Mouse (Mus musculus) kidney, adult 2 months (tissue): ENCODE results near the gene Zpbp2. TPM values are rescaled to one million over a fixed set of nuclear protein-coding genes. Genes with fewer than 3 reads are reported as not detected.
A peak's percentile ranks its signal among the peaks of the same experiment; 100 is the strongest.

Source experiments
- DNase-seq: peaks from one replicate; pipeline ENCODE4 v3.0.0; 2021
- H3K27ac ChIP-seq: fragments of 200-500 bp; 2 replicates; pipeline ENCODE4 v1.5.1; 2012; ENCODE audit warnings: low read depth, low read length, control low read depth, inconsistent platforms; ENCODE audit not compliant: insufficient read depth
- H3K27me3 ChIP-seq: fragments of 200-500 bp; replicated peaks from 2 replicates; pipeline ENCODE4 v1.6.1; 2012; ENCODE audit warnings: mild to moderate bottlenecking, moderate library complexity, low read length, inconsistent platforms; ENCODE audit not compliant: control insufficient read depth, insufficient read depth
- H3K36me3 ChIP-seq: fragments of 200-500 bp; 2 replicates; pipeline ENCODE4 v1.6.1; 2012; ENCODE audit warnings: mild to moderate bottlenecking, moderate library complexity, low read length, inconsistent platforms; ENCODE audit not compliant: control insufficient read depth, insufficient read depth
- H3K4me1 ChIP-seq: fragments of 200-500 bp; 2 replicates; pipeline ENCODE4 v1.6.1; 2011; ENCODE audit warnings: low read length; ENCODE audit not compliant: control insufficient read depth, insufficient read depth
- H3K4me3 ChIP-seq: fragments of 200-500 bp; 2 replicates; pipeline ENCODE4 v1.5.1; 2011; ENCODE audit warnings: mild to moderate bottlenecking, low read depth, low read length, control low read depth; ENCODE audit not compliant: insufficient read depth
- CTCF ChIP-seq: fragments of 200-500 bp; conservative IDR thresholded peaks from 2 replicates; pipeline ENCODE4 v1.5.1; 2011; ENCODE audit warnings: low read depth, mild to moderate bottlenecking, control low read depth, low read length, moderate library complexity, mixed read lengths; ENCODE audit not compliant: insufficient read depth, insufficient read length
- POLR2A ChIP-seq: fragments of 200-500 bp; IDR thresholded peaks from one replicate; pipeline ENCODE4 v1.6.1; 2011; ENCODE audit warnings: low read depth, low read length, control low read depth
- WGBS: fragments of 180-500 bp; shearing (Covaris S2); methylation state at CpG from one replicate; pipeline ENCODE4 v1.1.7; 2018; 5-methylcytosine and 5-hydroxymethylcytosine counted together
- polyA plus RNA-seq: library from polyadenylated mRNA; depleted of rRNA; stranded (reverse); fragments of >200 nt; gene quantifications from 2 replicates; pipeline ENCODE4 v1.2.3, GENCODE M21; 2012; rRNA removed

The Zpbp2 gene
- 0.26 and 0.34 TPM in 2 replicates for polyA plus RNA-seq

DNA sequence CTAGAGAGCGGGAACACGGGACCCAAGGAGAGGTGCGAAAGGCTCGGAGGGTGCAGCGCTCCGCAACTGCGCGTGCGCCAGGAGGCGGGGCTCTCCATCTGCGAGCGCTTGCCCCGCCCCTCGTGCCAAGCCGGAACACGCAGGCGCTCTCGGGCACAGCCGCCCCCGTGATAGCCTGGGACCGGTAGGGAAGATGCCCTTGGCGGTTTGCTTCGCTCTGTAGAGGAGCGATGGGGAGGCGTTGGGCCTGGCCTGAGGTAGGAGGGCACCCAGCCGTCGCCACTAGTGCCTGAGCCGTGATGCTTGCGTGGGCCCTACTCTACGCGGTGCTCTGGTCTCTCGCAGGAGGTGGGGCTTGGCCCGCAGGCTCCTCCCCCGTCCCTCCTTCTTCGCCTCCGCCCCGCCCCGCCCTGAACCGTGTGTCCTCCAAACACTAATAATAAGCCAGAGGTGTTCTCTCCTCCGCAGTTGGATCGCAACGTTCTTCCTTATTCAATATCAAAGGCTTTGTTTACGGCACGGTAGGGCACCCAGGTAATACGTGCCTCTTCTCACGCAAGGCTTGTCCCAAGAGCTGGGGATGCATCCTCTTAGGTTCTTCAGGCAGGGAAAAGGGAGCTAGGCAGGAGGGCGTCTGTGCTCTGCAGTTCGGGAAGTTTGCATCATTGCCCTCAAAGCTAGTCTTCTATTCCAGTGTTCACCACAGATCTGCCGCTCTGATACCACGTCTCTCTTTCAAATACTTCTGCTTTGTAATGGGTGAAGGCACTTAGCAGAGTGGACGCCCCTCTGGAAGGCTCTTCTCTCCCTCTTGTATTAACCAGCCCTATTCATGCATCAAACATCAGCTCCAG is at the start of gene Zpbp2:
Gene Zpbp2, plus strand, starts transcription at position 123 of the 854 bp plus-strand sequence.
- Histone ChIP-seq H3K27ac (no peak within 1 kb of the TSS), H3K4me3 (peak within 1 kb of the TSS; percentile 87), H3K4me1 (no peaks in the 10 kb centered on the region; the same call in 1 of the 2 replicates), H3K36me3 (no peaks in the 10 kb centered on the region), H3K27me3 (peaks cover 8% of the 10 kb centered on the region)
- DNase-seq = peak; percentile 83
- WGBS = 1% methylated on average over 51 of the region's 51 CpGs
- TF ChIP-seq CTCF (no peak), POLR2A (no peak)

DNA sequence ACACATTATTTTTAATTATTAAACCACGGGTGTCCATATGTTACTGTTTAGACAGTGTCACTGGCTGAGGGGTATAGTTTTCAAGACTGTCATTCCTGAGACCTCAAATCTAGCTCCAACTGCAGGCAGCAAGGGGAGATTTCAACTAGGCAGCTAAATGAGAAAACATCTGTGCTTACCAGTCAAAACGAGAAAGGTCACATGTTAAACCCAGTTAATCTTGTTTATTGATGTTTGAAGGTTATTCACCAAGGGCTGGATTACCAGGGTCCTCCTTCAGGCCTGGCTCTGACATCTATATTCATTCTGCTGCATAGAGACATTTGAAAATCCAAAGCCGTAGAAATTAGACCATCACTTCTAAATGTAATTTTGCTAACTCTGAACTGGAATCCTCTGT is 46.0 kb upstream of the Zpbp2 start:
- 38% methylated on average over 3 of the region's 3 CpGs for WGBS
- no peak for DNase-seq
- H3K27me3 ChIP-seq = no peaks in the 10 kb centered on the region
- no peaks in the 10 kb centered on the region for H3K4me1 ChIP-seq
- H3K27ac ChIP-seq = no peak overlapping the region
- no peaks in the 10 kb centered on the region for H3K36me3 ChIP-seq
- no peak for TF ChIP-seq CTCF
- H3K4me3 ChIP-seq = no peak overlapping the region

DNA sequence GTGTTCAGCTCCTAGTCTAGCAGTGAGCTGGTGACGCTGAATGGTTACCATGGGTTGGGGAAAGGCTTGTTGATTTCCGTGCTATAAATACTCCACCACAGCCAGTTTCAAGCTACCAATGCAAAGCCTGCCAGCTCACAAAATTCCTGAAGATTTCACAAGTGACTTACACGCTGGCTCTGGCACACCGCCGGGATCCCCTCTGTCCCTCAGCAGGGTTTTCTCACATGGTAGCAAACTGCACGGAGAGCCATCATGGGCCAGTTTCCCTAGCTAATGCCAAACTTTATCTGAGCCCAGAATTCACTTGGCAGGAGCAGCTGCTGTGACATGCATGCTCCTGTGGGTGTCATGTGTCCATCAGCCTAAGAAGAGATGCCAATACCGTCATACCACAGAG is 41.5 kb upstream of the Zpbp2 start:
- no peak overlapping the region for H3K4me3 ChIP-seq
- no peak overlapping the region for H3K27ac ChIP-seq
- peak; percentile 4 for DNase-seq
- H3K4me1 ChIP-seq = no peaks in the 10 kb centered on the region
- TF ChIP-seq POLR2A (no peak), CTCF (no peak)
- WGBS = 73% methylated on average over 7 of the region's 7 CpGs
- H3K27me3 ChIP-seq = no peaks in the 10 kb centered on the region
- no peaks in the 10 kb centered on the region for H3K36me3 ChIP-seq

DNA sequence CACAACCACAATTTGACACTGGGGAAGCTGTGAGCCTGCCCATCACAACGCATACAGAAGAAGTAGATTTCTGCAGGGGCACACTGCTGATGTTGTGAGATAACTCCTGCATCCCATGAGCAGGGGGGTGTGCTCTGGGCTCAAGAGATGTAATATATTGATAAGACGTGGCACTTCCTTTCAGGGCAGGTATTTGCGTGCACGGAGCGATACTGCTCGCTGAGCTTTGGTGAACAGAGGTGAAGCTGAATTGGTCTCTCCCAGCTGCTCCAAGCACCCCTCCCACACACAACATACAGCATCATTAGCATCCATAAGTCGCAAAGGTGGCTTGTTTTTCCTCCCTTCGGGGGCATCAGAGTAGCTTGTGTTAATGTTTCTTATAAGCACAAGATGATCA is 40.8 kb upstream of the Zpbp2 start:
- Histone ChIP-seq H3K36me3 (no peaks in the 10 kb centered on the region), H3K4me3 (no peak overlapping the region), H3K4me1 (no peaks in the 10 kb centered on the region), H3K27me3 (no peaks in the 10 kb centered on the region), H3K27ac (no peak overlapping the region)
- no peak for DNase-seq
- WGBS = 58% methylated on average over 8 of the region's 8 CpGs
- no peak for TF ChIP-seq POLR2A
- TF ChIP-seq CTCF = no peak

DNA sequence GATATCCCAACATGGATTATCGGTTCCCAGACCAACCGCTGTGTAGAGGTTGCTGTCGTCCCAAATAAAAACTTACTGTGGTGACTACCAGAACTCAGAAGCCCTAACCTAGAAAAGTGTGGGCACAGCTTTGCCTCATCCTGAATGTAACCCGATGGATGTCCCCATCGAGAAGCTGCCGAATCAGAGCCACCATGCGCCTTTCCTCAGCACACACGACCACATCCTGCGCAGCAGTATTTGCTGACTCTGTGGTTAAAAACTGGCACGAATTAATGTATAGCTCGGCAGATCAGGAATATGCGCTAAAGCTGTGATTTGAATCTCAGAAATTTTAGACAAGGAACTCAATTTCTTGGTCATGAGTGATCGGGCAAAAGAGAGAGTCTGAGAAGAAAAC is 38.0 kb upstream of the Zpbp2 start:
- Histone ChIP-seq H3K27me3 (no peaks in the 10 kb centered on the region), H3K27ac (no peak overlapping the region), H3K36me3 (no peaks in the 10 kb centered on the region), H3K4me3 (no peak overlapping the region), H3K4me1 (no peaks in the 10 kb centered on the region)
- TF ChIP-seq POLR2A = no peak
- no peak for TF ChIP-seq CTCF
- 93% methylated on average over 13 of the region's 13 CpGs for WGBS
- no peak for DNase-seq

DNA sequence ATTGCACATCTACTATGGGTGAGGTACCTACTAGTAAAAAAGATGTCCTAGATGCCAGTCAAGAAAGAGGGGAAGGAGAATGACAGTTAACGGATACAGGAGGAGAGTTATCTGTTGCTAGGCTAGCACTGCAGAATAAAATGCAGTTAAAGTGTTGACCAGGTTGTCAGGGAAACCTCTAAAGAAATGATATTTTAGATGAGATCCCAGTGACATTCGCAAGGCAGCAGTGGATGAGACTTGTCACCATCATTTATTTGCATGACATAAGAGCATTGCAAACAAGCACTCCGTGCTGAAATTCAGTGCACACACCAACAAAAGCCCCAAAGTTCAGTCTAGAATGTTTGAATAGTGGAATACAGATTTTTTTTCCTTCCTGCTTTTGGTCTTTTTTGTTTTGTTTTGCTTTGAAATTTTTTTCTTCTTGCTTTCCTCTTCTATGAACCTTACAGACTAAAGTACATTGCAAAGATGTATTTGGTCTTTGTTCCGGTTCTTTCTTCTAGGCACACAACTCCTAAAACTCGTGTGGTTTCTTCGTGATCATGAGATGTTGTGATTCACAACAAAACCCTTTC is 37.5 kb upstream of the Zpbp2 start:
- Histone ChIP-seq H3K36me3 (no peaks in the 10 kb centered on the region), H3K4me1 (no peaks in the 10 kb centered on the region), H3K27ac (no peak overlapping the region), H3K4me3 (no peak overlapping the region), H3K27me3 (no peaks in the 10 kb centered on the region)
- DNase-seq = no peak
- TF ChIP-seq CTCF (no peak), POLR2A (no peak)
- 71% methylated on average over 6 of the region's 6 CpGs for WGBS

DNA sequence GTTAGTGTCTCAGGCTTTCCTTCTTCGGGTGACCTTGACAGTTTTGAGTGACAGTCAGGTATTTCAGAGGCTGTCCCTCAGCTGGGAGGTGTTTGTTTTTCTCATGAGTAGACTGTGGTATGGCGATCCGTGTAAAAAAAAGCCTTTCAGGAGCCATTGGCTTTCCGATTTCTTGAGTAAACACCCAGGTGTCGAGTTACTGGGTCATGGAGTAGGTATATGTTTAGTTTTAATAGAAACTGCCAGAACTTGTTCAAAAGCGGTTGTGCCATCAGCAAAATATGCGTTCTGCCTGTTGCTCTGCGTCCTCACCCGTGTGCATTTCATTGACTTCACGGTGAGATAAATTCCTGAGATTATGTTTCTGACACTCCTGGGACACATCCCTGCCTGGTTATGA is 30.4 kb upstream of the Zpbp2 start:
- Histone ChIP-seq H3K36me3 (no peaks in the 10 kb centered on the region), H3K27ac (no peak overlapping the region), H3K4me1 (no peaks in the 10 kb centered on the region), H3K27me3 (no peaks in the 10 kb centered on the region), H3K4me3 (no peak overlapping the region)
- TF ChIP-seq CTCF (no peak), POLR2A (no peak)
- no peak for DNase-seq
- WGBS = 43% methylated on average over 10 of the region's 10 CpGs
